Mouse (Mus musculus): ENCODE results near the gene Hyou1.
A peak's percentile ranks its signal among the peaks of the same experiment; 100 is the strongest.

GRCm38 (mm10) chr9:44417892-44418363 lies 38.6 kb downstream of the Hyou1 start:
- TF ChIP-seq POLR2A (IDR thresholded peaks at IDR 0.05; ENCODE audit: insufficient read depth, low read length) (no peak), CTCF (IDR thresholded peaks at IDR 0.05; ENCODE audit: low read depth, low read length) (peak; percentile 37), EP300 (IDR thresholded peaks at IDR 0.05; ENCODE audit: insufficient read depth, low read depth, low read length) (no peak)
